Mouse (Mus musculus) lung, embryonic 16.5 days (tissue): ENCODE measurements around the gene Slc22a17. TPM values are rescaled to one million over a fixed set of nuclear protein-coding genes. Genes with fewer than 3 reads are reported as not detected.

Experiments
- ATAC-seq: fragments of 200-750 bp; cut with Nextera tagmentation; 2 replicates; pipeline ENCODE4 v1.8.0; 2017; ENCODE audit warnings: low read depth, mild to moderate bottlenecking, moderate library complexity
- H3K27ac ChIP-seq: fragments of 300-500 bp; sonication (generic); 2 replicates; pipeline ENCODE4 v1.5.1; 2014; ENCODE audit warnings: mild to moderate bottlenecking, control low read depth, low read length
- H3K27me3 ChIP-seq: fragments of 300-500 bp; sonication (generic); 2 replicates; pipeline ENCODE4 v1.6.1; 2014; ENCODE audit warnings: low read depth, low read length, mixed read lengths; ENCODE audit not compliant: control insufficient read depth, insufficient read depth
- H3K36me3 ChIP-seq: fragments of 300-500 bp; sonication (generic); 2 replicates; pipeline ENCODE4 v1.6.1; 2014; ENCODE audit warnings: low read length; ENCODE audit not compliant: control insufficient read depth, insufficient read depth
- H3K4me1 ChIP-seq: fragments of 300-500 bp; sonication (generic); replicated peaks from 2 replicates; pipeline ENCODE4 v1.6.1; 2014; ENCODE audit warnings: low read length, mixed read lengths; ENCODE audit not compliant: control insufficient read depth, insufficient read depth
- H3K4me2 ChIP-seq: fragments of 300-500 bp; sonication (generic); 2 replicates; pipeline ENCODE4 v1.6.1; 2014; ENCODE audit warnings: low read depth, low read length, control low read depth
- H3K4me3 ChIP-seq: fragments of 300-500 bp; sonication (generic); 2 replicates; pipeline ENCODE4 v1.5.1; 2014; ENCODE audit warnings: mild to moderate bottlenecking, low read length, control low read depth
- H3K9ac ChIP-seq: fragments of 300-500 bp; sonication (generic); 2 replicates; pipeline ENCODE4 v1.6.1; 2014; ENCODE audit warnings: low read length, control low read depth
- H3K9me3 ChIP-seq: fragments of 300-500 bp; sonication (generic); 2 replicates; pipeline ENCODE4 v1.6.1; 2016; ENCODE audit warnings: low read length; ENCODE audit not compliant: control insufficient read depth
- WGBS: fragments of 180-500 bp; shearing (Covaris S2); extraction: QIAGEN DNeasy Blood & Tissue Kit; methylation state at CpG from one replicate; pipeline ENCODE4 v1.1.7; 2014; 5-methylcytosine and 5-hydroxymethylcytosine counted together
- microRNA counts: library from miRNA; unstranded; fragments of <30 nt; microRNA quantifications from one replicate; lab custom pipeline; 2016
- microRNA-seq: library from miRNA; unstranded; fragments of <30 nt; microRNA quantifications from one replicate; pipeline ENCODE4, GENCODE M21; 2016
- polyA plus RNA-seq: library from polyadenylated mRNA; unstranded; fragments of >200 nt; fragmentation: Nextera tagmentation; extraction: Ambion mirVana; gene quantifications from 2 replicates; pipeline ENCODE4 v1.2.1, GENCODE M21; 2015

Slc22a17 gene
- polyA plus RNA-seq, 1 experiment from 2014 or later: 27.2 TPM

DNA sequence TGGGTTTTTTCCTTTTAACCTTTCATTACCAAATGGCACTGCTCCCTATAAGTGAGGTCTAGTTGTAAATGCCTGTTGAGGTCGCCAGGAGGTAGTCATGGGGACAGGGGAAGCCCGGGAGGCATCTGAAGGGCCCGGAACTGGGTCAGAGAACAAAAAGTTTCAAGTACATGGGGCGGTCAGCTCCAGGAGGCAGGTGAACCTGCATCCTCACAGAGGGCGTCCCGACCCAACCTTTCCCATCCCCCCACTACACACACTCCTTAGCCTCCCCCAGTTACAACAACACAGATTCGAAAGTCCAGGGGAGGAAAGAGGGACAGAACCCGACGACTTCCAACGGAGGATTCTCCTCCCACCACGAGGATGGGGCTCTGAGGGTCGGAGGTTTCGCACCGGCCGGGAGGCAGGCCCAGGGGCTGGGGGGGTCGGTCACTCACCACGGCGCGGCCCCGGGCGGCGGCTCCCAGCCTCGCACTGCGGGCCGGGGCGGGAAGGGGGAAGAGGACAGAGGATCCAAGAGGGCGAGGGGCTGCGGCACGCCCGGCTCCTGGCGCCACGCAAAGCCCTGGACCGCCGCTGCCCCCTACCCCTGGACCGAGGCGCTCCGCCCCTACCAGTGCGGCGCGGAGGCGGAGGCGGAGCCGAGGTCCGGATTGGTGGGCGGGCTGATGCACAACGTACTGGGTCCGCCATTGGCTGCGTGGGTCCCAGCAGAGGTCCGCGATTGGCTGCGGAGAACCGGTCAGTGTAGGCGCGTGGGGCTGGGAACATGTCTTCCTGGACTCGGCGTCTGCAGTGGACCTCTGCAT lies 49.2 kb downstream of the Slc22a17 start:
- no peaks in the 10 kb centered on the region; the same call in 1 of the 2 replicates for H3K9me3 ChIP-seq
- peaks cover 3% of the 10 kb centered on the region; the same call in 1 of the 2 replicates for H3K4me1 ChIP-seq
- H3K4me2 ChIP-seq: peak overlapping the region; percentile 87
- WGBS: under 1% methylated on average over 49 of the region's 56 CpGs
- H3K27me3 ChIP-seq: no peaks in the 10 kb centered on the region
- peak overlapping the region; percentile 95 for H3K4me3 ChIP-seq
- peak; percentile 100 for ATAC-seq
- H3K36me3 ChIP-seq: no peaks in the 10 kb centered on the region
- H3K9ac ChIP-seq: peak overlapping the region; percentile 98
- peak overlapping the region; percentile 86 for H3K27ac ChIP-seq

DNA sequence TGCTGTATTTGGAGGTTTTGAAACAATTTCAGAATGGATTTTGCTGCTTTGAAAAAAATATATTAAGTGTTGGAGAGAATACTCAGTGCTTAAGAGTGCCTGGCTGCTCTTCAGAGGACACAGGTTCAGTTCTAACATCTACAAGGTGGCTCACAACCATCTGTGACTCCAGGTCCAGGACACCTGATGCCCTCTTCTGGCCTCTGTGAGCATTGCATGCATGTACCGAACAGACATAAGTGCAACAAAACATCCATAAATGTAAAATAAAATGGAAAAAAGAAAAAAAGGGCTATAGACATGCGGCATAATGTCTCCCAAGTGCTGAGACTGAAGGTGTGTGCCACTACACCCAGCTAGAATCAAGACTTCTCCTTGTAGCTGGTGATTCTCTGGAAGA lies 52.4 kb downstream of the Slc22a17 start:
- H3K4me3 ChIP-seq: no peak overlapping the region
- H3K36me3 ChIP-seq: peaks cover 14% of the 10 kb centered on the region; the same call in 1 of the 2 replicates
- no peak overlapping the region for H3K4me2 ChIP-seq
- 39% methylated on average over 2 of the region's 2 CpGs for WGBS
- peaks cover 3% of the 10 kb centered on the region; the same call in 1 of the 2 replicates for H3K4me1 ChIP-seq
- no peak overlapping the region for H3K27ac ChIP-seq
- H3K9me3 ChIP-seq: no peaks in the 10 kb centered on the region
- no peak for ATAC-seq
- H3K27me3 ChIP-seq: no peaks in the 10 kb centered on the region
- no peak overlapping the region for H3K9ac ChIP-seq

DNA sequence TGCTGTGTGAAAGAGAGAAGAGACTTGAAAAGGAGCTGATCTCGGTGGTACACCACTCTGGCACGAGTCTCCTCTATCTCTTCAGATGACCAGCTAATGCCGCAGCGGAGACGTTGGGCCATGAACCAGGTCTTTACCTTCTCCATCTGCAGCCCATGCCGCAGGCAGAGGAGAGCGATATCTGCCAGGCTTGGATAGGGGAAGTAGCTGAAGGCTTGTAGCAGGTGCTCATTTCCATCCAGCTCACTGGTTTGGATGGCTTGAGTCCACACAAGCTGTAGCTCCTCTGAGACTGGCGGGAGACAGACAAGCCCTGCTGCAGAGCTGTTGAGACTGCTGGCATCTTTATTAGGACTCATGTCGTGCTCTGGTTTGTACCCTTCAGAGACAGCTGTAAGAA lies 55.0 kb downstream of the Slc22a17 start:
- Histone ChIP-seq H3K27me3 (no peaks in the 10 kb centered on the region), H3K9ac (no peak overlapping the region), H3K4me3 (no peak overlapping the region), H3K36me3 (peaks cover 20% of the 10 kb centered on the region; the same call in 1 of the 2 replicates), H3K4me1 (no peaks in the 10 kb centered on the region), H3K4me2 (no peak overlapping the region), H3K27ac (no peak overlapping the region), H3K9me3 (no peaks in the 10 kb centered on the region)
- ATAC-seq: no peak
- 92% methylated on average over 9 of the region's 9 CpGs for whole genome bisulfite sequencing

DNA sequence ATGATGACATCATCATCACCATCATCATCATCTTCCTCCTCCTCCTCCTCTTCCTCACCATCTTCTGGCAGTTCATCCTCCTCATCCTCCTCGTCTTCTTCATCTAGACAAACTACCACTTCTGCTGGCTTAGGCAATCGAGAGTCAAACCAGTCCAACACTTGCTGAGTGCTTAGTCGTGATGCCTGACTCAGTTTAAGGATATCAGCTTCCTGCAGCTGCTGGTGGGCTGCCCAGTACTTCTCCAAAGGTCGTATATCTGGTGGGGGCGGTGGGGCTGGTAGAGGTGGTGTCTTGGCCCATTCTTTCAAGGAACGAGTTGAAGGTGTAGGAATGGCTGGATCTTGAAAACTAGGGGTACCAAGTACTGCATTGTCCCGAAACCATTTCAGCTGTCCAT lies 56.2 kb downstream of the Slc22a17 start:
- Histone ChIP-seq H3K4me1 (no peaks in the 10 kb centered on the region), H3K9me3 (no peaks in the 10 kb centered on the region), H3K4me3 (no peak overlapping the region), H3K36me3 (peaks cover 20% of the 10 kb centered on the region; the same call in 1 of the 2 replicates), H3K9ac (no peak overlapping the region), H3K27me3 (no peaks in the 10 kb centered on the region), H3K27ac (no peak overlapping the region), H3K4me2 (no peak overlapping the region)
- no peak for ATAC-seq
- WGBS: 84% methylated on average over 7 of the region's 7 CpGs

MicroRNA genes within 50 kb of the gene (microRNA counts, 519-probe panel; counts per million panel counts)
- 4,021 counts per million, percentile 81 among the panel's probes with 10 or more counts for microRNA mmu-miR-208a (lab: Ali Mortazavi, UCI)

Small RNAs within 50 kb of the gene (microRNA-seq; reads per million reads assigned to microRNA genes)
- gene Mir208a: 676 reads per million, percentile 71 among the genes with 10 or more reads in this experiment

Other genes with a start within 250 kb of the Slc22a17 start
- gene 1700123O20Rik, start 226.9 kb downstream of the Slc22a17 start, polyA plus RNA-seq: 73.4 and 78.9 TPM in 2 replicates
- gene Acin1, start 226.2 kb downstream of the Slc22a17 start, polyA plus RNA-seq: 106 and 116 TPM in 2 replicates
- 0.11 and 0.19 TPM in 2 replicates for gene Gm29776, start 214.3 kb downstream of the Slc22a17 start, polyA plus RNA-seq
- 0.28 TPM in 1 of 2 replicates, not detected in the other for gene Cebpe, start 201.0 kb downstream of the Slc22a17 start, polyA plus RNA-seq
- gene Slc7a8, start 131.2 kb downstream of the Slc22a17 start, polyA plus RNA-seq: 1.9 and 2.0 TPM in 2 replicates
- not detected in 2 replicates for gene Rnf212b, start 99.0 kb downstream of the Slc22a17 start, polyA plus RNA-seq
- gene Homez, start 42.2 kb downstream of the Slc22a17 start, polyA plus RNA-seq: 10.2 and 13.2 TPM in 2 replicates
- 1.5 and 1.6 TPM in 2 replicates for gene Ppp1r3e, start 35.6 kb downstream of the Slc22a17 start, polyA plus RNA-seq
- gene Bcl2l2, start 29.8 kb downstream of the Slc22a17 start, polyA plus RNA-seq: 3.4 and 4.2 TPM in 2 replicates
- gene Gm20521, start 29.7 kb downstream of the Slc22a17 start, polyA plus RNA-seq: not detected in 2 replicates
- gene Pabpn1, start 20.6 kb downstream of the Slc22a17 start, polyA plus RNA-seq: 89.1 and 92.8 TPM in 2 replicates
- 24.6 and 26.0 TPM in 2 replicates for gene Efs, start 13.0 kb upstream of the Slc22a17 start, polyA plus RNA-seq
- gene Il25, start 19.6 kb upstream of the Slc22a17 start, polyA plus RNA-seq: not detected in 2 replicates
- 1.2 and 1.7 TPM in 2 replicates for gene Cmtm5, start 23.1 kb upstream of the Slc22a17 start, polyA plus RNA-seq
- gene Myh6, start 53.8 kb upstream of the Slc22a17 start, polyA plus RNA-seq: 111 and 179 TPM in 2 replicates
- gene Gm17428, start 63.8 kb upstream of the Slc22a17 start, polyA plus RNA-seq: not detected in 2 replicates
- gene Myh7, start 81.5 kb upstream of the Slc22a17 start, polyA plus RNA-seq: 37.3 and 42.7 TPM in 2 replicates
- gene Ngdn, start 102.3 kb upstream of the Slc22a17 start, polyA plus RNA-seq: 75.9 and 76.9 TPM in 2 replicates
- gene Zfhx2, start 179.2 kb upstream of the Slc22a17 start, polyA plus RNA-seq: 3.8 and 4.3 TPM in 2 replicates
- gene Thtpa, start 181.7 kb upstream of the Slc22a17 start, polyA plus RNA-seq: 21.0 and 21.1 TPM in 2 replicates
- gene Ap1g2, start 193.5 kb upstream of the Slc22a17 start, polyA plus RNA-seq: 19.7 and 23.2 TPM in 2 replicates
- 0.18 and 0.40 TPM in 2 replicates for gene Jph4, start 203.8 kb upstream of the Slc22a17 start, polyA plus RNA-seq